8 mouse cellular contexts compared by ENCODE assay signal in genomic region chr12:87444211-87444610, GRCm38 (mm10). TPM values are rescaled to one million over a fixed set of nuclear protein-coding genes. Genes with fewer than 3 reads are reported as not detected.
DNase-seq lines count a peak whose midpoint lies in the region; ATAC-seq lines count a peak whose summit lies in the region.

No protein-coding gene starts in this region.

- 6% methylated on average over 16 of the region's 16 CpGs for WGBS in forebrain, embryonic 11.5 days
- WGBS in limb, embryonic 12.5 days = 3% methylated on average over 16 of the region's 16 CpGs

- ATAC-seq in forebrain, embryonic 11.5 days (replicated peaks; ENCODE audit: low FRiP score) = 0 out of 2 replicates have a peak, but pooled peaks have one; percentile 12
- ATAC-seq in limb, embryonic 12.5 days (ENCODE audit: insufficient number of reproducible peaks, insufficient read depth, low FRiP score, low TSS enrichment, low read depth) = no peak
- no peak for ATAC-seq in frontal cortex, adult (ENCODE audit: low TSS enrichment)

- H3K9me3 ChIP-seq in forebrain, embryonic 11.5 days (ENCODE audit: control insufficient read depth, low read length) = no peaks in the 10 kb centered on the region
- H3K9me3 ChIP-seq in limb, embryonic 12.5 days = no peaks in the 10 kb centered on the region

- no peaks in the 10 kb centered on the region for H3K27me3 ChIP-seq in forebrain, embryonic 11.5 days (ENCODE audit: control insufficient read depth, insufficient read depth, low read length)
- H3K27me3 ChIP-seq in limb, embryonic 12.5 days = no peaks in the 10 kb centered on the region

- DNase-seq in embryo, embryonic 10.5 days (ENCODE audit: low spot score) = peak; percentile 41
- DNase-seq in embryo, embryonic 10 days (ENCODE audit: low spot score) = no peak
- DNase-seq in A20 (ENCODE audit: low read depth, low spot score) = peak; percentile 65
- DNase-seq in forebrain, embryonic 11.5 days (ENCODE audit: low spot score) = no peak
- DNase-seq in retina, postnatal 1 day = peak; percentile 30
- no peak for DNase-seq in left cerebral cortex, adult 11 months (ENCODE audit: low spot score)

- H3K36me3 ChIP-seq in forebrain, embryonic 11.5 days (ENCODE audit: control insufficient read depth, insufficient read depth, low read length) = peaks cover 4% of the 10 kb centered on the region; the same call in 1 of the 2 replicates
- peaks cover 58% of the 10 kb centered on the region for H3K36me3 ChIP-seq in limb, embryonic 12.5 days

- no peak overlapping the region for H3K27ac ChIP-seq in forebrain, embryonic 11.5 days (ENCODE audit: low read depth, low read length)
- H3K27ac ChIP-seq in limb, embryonic 12.5 days = no peak overlapping the region

- H3K4me2 ChIP-seq in forebrain, embryonic 11.5 days (ENCODE audit: low read depth, low read length, severe bottlenecking) = peak overlapping the region; percentile 80
- H3K4me2 ChIP-seq in limb, embryonic 12.5 days = peak overlapping the region; percentile 75

- peak overlapping the region; percentile 96 for H3K9ac ChIP-seq in forebrain, embryonic 11.5 days (ENCODE audit: low read length)
- peak overlapping the region; percentile 90; the same call in 1 of the 2 replicates for H3K9ac ChIP-seq in limb, embryonic 12.5 days (replicated peaks)

- H3K4me3 ChIP-seq in forebrain, embryonic 11.5 days (ENCODE audit: low read depth, low read length) = peak overlapping the region; percentile 97
- peak overlapping the region; percentile 94 for H3K4me3 ChIP-seq in limb, embryonic 12.5 days (replicated peaks)

- H3K4me1 ChIP-seq in forebrain, embryonic 11.5 days (replicated peaks; ENCODE audit: control insufficient read depth, insufficient read depth, low read length) = no peaks in the 10 kb centered on the region
- H3K4me1 ChIP-seq in limb, embryonic 12.5 days (replicated peaks) = peaks cover 19% of the 10 kb centered on the region

RNA-seq across cellular contexts. Expression of gene Alkbh1, which starts 0.4 kb away (rescaled TPM):
- 54.8 and 56.8 TPM in 2 replicates for polyA plus RNA-seq in forebrain, embryonic 11.5 days (2014; fragmentation: Nextera tagmentation; extraction: Ambion mirVana)
- 76.7 and 77.5 TPM in 2 replicates for polyA plus RNA-seq in limb, embryonic 12.5 days (2016; fragmentation: Nextera tagmentation; extraction: Ambion mirVana)

RNA-seq across cellular contexts. Expression of gene Slirp, which starts 0.5 kb away (rescaled TPM):
- 271 and 294 TPM in 2 replicates for polyA plus RNA-seq in forebrain, embryonic 11.5 days (2014; fragmentation: Nextera tagmentation; extraction: Ambion mirVana)
- 330 and 347 TPM in 2 replicates for polyA plus RNA-seq in limb, embryonic 12.5 days (2016; fragmentation: Nextera tagmentation; extraction: Ambion mirVana)

RNA-seq across cellular contexts. Expression of gene Snw1, which starts 27.9 kb away (rescaled TPM):
- 158 and 165 TPM in 2 replicates for polyA plus RNA-seq in forebrain, embryonic 11.5 days (2014; fragmentation: Nextera tagmentation; extraction: Ambion mirVana)
- 152 and 161 TPM in 2 replicates for polyA plus RNA-seq in limb, embryonic 12.5 days (2016; fragmentation: Nextera tagmentation; extraction: Ambion mirVana)

RNA-seq across cellular contexts. Expression of gene Gm5788, which starts 50.3 kb away (rescaled TPM):
- polyA plus RNA-seq in forebrain, embryonic 11.5 days (2014; fragmentation: Nextera tagmentation; extraction: Ambion mirVana) = not detected in 2 replicates
- polyA plus RNA-seq in limb, embryonic 12.5 days (2016; fragmentation: Nextera tagmentation; extraction: Ambion mirVana) = not detected in 2 replicates

RNA-seq across cellular contexts. Expression of gene Sptlc2, which starts 56.1 kb away (rescaled TPM):
- polyA plus RNA-seq in forebrain, embryonic 11.5 days (2014; fragmentation: Nextera tagmentation; extraction: Ambion mirVana) = 53.6 and 58.7 TPM in 2 replicates
- 64.6 and 71.7 TPM in 2 replicates for polyA plus RNA-seq in limb, embryonic 12.5 days (2016; fragmentation: Nextera tagmentation; extraction: Ambion mirVana)

Comparison
In these comparisons a context has a peak if more than half of its experiments do, and no peak if none do; other contexts are left out.
1. DNase-seq: peak in embryo, embryonic 10.5 days (single experiment), A20 (single experiment) and retina, postnatal 1 day (single experiment); none in embryo, embryonic 10 days (single experiment), forebrain, embryonic 11.5 days (single experiment) and left cerebral cortex, adult 11 months (single experiment).